Mouse (Mus musculus) left cerebral cortex, postnatal 14 days (tissue): ENCODE results near the gene Trp53inp2. TPM values are rescaled to one million over a fixed set of nuclear protein-coding genes. Genes with fewer than 3 reads are reported as not detected.
A peak's percentile ranks its signal among the peaks of the same experiment; 100 is the strongest.

Experiments
- DNase-seq, 2 experiments: peaks; one replicate each; pipeline ENCODE4 v3.0.0; 2021 to 2022; ENCODE audit warnings: low spot score in 2 of 2, mixed read lengths in 1 of 2
- intact Hi-C: fragments of 180-260 bp; cut with DNase I; formaldehyde crosslinking; loops from one replicate; pipeline ENCODE4 v1.15.1; 2025
- long read RNA-seq, 2 experiments: library from polyadenylated mRNA; stranded (forward); transcript quantifications; one replicate each; pipeline ENCODE4 v2.0.0; 2021
- total RNA-seq, 2 experiments: library from RNA; stranded (reverse); gene quantifications; 2 replicates each; pipeline ENCODE4 v1.2.3; 2021

The Trp53inp2 gene
- 100 to 1,000 TPM; 220 to 224 TPM for total RNA-seq
- long read RNA-seq, experiment 1, transcript Trp53inp2-201 (4 exons, 3,979 nt), result major isoform, 31 of 101 reads
- long read RNA-seq, experiment 1, partial matches to known transcripts, result 1 of 101 reads
- long read RNA-seq, experiment 1, other reads (novel, unspliced or antisense), result 68 of 101 reads
- long read RNA-seq, experiment 2, transcript Trp53inp2-201 (4 exons, 3,979 nt), result major isoform, 31 of 100 reads
- long read RNA-seq, experiment 2, partial matches to known transcripts, result 3 of 100 reads
- long read RNA-seq, experiment 2, other reads (novel, unspliced or antisense), result 63 of 100 reads

DNA sequence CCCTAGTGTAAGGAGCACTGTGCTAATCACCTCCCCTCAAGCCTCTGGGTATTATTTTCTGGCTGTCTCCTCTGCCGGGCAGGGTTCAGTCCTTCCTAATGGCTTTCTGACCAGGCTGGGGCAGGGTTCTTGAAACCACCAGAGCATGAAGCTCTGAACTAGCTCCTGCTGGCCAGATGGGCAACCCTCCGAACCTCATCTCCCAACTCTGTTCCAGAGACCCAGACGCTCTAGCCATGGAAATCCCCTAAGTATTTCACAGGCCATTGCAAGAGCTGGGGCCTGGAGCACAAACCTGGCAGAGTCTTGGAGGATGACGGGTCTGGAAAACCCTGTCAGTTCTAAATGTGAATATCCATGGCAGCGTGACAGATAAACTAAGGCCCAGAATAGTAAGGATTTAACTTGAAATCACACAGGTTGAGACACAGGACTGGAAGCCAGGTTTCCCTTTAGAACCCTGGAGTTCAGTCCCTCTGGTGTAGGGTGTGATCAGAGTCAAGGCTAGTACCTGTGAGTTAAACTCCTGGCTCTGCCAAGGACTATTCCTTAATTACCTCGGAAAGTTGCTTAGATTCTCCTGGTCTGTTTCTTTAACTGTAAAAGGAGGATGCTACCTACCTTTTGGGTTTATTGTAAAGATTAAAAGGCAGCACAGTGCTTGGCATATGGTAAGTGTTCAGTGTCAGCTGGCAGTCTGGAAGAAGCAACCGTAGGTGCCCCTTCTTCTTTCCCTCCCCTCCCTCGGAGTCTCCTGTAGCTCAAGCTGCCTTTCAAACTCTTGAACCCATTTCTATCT, at the start of gene Trp53inp2:
Gene Trp53inp2 (plus strand): TSS at position 799 of the 799 bp plus-strand sequence.
- DNase-seq, result no peak
- intact Hi-C loops, result loop anchor here (10.0 kb wide), 2 partner anchors 106 to 146 kb away; partner anchors contain the start of genes Dynlrb1 and Map1lc3a

DNA sequence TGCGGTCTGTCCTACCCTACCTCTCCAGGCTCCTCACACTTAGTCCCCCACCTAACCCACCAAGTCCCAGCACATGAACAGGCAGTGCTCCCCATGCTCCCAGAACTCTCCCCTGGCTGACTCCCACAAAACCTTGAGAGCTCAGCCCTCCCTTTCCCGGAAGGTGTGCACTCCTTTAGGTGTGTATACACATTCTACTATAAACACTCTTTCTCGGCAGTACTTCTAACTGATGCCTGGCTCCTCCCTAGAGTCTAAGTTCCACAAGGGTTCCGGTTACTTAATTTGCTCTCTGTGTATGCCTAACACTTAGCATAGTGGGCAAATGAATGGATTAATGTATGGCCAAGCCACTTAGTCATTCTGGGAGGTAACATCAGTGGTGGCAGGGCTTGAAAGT, 49.5 kb upstream of the Trp53inp2 start:
- intact Hi-C loops, result no loop called here
- DNase-seq, result no peak

DNA sequence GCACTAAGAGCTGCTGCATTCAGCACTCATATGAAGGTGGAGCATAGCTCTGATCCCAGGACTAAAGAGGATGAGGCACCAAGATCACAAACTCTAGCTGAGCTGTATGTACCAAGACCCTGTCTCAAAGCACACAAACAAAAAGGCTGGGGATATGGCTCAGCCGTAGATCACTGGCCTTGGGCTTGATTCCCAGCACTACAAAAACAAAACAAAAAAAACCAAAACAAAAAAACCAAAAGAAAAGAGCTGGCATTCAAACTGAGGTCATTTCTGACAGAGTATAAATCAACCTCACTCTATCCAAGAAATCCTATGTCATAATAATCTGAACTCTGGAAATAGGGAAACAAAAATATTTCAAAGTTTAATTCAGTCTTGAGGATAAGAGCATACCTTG, 47.4 kb upstream of the Trp53inp2 start:
- no peak for DNase-seq
- intact Hi-C loops, result no loop called here

DNA sequence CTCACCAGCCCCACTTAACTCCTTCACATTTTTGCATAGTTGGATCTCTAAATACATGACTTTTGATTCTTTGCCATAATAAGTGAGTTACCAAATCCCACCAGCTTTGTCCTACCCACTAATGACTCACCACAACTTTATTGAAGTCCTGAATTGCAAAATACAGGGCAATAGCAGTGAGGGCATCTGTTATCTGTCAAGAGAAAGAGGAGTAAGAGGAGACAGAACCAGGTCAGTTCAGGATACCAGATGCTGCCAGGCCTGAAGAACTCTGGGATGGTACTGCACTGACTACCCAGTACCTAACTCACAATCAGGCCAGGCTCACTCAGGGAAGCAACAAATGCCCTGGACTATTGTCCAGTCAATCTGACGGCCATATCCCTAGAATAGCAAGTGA, 45.6 kb upstream of the Trp53inp2 start:
- DNase-seq, result no peak

DNA sequence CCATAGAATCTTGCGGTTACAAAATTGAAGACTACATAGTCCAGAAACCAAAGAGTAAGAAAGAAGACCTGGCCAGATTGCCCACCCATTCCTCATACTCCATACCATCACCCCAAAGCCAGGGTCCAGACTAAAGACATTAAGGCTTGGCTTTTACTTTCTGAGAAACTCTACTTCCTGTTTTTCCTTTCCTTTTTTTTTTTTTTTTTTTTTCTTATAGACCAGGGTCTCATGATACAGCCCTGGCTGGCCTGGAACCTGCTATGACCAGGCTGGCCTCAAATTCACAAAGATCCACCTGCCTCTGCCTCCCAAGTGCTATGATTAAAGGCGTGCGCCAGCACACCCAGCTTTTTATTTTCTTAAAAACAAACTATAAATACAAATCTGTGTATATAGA, 44.6 kb upstream of the Trp53inp2 start:
- DNase-seq, result no peak
- intact Hi-C loops, result no loop called here

More for the DNA sequence above, 45.6 kb upstream of the Trp53inp2 start:
- intact Hi-C loops, result no loop called here

DNA sequence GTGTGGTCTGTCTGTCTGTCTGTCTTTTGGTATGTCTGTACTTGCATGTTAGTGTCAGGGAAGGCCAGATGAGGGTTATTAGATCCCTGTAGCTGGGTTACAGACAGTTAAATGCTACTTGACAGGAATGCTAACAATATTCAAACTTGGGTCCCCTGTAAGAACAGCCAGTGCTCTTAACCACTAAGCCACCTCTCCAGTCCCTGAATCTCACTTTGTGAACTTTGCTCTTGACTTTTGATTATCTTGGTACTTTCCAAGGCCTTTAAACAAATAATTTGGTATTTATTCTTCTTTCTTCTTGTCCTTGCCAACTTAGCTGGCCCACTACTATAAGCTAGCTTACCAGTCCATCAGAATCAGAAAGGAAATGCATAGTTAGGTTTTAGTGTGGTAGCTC, 40.7 kb upstream of the Trp53inp2 start:
- intact Hi-C loops, result no loop called here
- no peak for DNase-seq

DNA sequence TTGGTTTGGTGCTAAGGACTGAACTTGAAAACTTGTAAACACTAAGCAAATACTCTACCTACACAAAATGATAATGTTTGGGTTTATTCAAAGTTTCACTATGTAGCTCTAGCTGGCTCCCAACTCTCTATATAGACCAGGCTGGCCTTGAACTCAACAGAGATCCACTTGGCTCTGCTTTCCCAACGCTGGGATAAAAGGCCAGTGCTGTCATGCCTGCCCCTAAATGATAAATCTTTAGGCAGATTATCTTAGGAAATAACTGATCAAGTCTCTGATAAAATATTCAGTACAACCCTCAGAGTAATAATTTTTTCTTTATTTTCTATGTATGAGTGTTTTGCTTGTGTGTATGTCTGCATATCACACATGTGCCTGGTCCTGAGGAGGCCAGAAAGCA, 34.2 kb upstream of the Trp53inp2 start:
- DNase-seq, result no peak
- intact Hi-C loops, result no loop called here

DNA sequence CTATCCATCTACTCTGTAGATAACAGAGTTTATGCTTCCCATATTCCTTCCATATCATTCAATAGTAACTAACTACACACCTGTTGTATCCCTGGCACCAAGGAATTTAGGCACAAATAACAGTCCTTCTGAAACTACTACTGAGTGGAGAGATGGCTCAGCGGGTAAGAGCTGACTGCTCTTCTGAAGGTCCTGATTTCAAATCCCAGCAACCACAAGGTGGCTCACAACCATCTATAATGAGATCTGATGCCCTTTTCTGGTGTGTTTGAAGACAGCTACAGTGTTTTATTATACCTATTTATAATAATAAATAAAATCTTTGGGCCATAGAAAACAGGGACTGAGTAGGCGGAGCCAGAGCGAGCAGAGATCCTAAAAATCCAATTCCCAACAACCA, 26.5 kb upstream of the Trp53inp2 start:
- intact Hi-C loops, result no loop called here
- DNase-seq, result no peak

DNA sequence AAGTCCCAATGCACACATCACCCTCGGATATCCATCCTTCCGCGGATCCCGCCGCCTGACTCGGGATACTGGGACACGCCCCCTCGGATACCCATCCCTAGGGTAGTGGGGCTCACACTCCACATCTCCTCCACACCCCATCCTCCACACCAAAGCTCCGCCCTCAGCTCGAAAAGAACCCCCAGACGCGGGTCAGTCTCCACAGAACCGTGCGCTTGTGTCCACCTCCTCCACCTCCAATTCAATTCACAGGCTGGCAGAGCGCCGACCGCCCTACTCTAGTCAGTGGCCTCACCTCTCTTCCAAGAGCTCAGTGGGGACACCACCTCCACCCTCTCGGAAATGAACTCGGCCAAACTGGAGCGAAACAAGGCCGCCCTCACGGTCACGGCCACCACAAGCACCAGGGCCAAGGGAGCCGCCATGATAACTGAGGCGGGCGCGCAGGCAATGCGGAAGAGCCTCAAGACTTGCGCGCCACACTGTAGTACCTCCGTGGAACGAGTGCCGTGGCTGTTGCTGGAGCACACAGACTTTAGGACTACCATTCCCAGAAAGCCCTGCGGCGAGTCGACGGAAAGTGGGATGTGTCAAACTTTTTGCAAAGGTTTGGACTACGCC, 23.8 kb upstream of the Trp53inp2 start, which contains the start of gene Pigu:
Gene Pigu (minus strand): TSS at position 460 of the 621 bp plus-strand sequence.
- DNase-seq, result peak; percentile 95
- intact Hi-C loops, result no loop called here

DNA sequence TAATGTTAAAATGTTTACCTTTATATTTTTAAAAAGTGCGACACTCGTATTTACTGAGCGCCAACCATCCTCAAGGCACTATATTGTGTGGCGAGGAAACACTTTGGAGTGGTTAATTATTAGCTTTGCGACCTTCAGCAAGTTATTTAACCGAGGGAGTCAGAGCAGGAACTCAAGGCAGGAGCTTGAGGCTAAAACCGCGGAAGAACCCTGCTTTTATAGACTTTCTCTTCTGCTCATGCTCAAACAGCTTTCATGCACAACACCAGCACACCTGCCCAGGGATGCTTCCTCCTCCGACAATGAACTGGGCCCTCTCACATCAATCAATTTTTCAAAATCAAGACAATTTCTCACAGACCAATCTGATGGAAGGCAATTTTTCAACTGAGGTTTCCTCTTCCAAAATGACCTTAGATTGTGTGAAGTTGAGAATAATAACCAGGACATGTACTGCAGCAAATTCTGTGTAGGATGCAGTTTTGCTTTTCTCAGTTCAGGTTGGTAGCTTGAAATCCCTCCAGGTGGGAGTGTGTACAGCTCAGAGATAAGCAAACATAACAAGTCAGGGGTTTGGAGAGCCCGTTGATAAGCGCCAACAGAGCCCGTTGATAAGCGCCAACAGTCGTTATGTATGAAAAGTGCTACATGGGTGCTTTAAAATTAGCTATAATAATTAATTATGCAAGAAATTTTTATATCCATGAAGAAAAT, 23.0 kb upstream of the Trp53inp2 start:
- DNase-seq, result peak in 1 of 2 experiments; percentile 16
- intact Hi-C loops, result no loop called here

DNA sequence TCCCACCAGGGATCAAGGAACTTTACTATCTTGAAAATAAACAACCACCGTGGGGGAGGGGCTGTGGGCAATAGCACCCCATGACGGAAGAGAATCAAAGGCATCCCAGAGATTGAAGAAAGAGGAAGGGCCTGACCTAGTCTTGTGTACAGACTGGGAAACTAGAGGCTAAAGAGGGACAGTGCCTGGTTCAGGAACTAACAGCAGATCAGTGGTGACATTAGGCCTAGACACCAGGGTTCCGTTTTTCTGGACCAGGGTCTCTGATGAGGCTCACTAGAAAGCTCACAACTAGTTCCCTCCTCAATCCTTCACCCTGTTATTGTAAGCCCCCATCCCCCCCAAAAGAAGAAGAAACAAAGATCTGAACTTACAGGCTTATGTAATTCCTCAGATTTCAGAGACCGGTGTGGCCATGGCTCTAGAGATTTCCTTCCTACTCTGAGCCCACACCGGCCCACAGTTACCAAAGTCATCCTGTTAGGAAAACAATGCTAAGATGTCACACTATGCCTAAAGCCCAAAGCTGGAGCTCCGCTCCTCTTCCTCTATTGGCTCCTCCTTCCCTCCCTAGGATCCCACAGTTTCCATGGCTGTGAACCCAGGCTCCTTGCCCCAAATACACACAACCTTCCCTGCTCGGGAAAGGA, 13.1 kb upstream of the Trp53inp2 start:
- intact Hi-C loops, result no loop called here
- no peak for DNase-seq

DNA sequence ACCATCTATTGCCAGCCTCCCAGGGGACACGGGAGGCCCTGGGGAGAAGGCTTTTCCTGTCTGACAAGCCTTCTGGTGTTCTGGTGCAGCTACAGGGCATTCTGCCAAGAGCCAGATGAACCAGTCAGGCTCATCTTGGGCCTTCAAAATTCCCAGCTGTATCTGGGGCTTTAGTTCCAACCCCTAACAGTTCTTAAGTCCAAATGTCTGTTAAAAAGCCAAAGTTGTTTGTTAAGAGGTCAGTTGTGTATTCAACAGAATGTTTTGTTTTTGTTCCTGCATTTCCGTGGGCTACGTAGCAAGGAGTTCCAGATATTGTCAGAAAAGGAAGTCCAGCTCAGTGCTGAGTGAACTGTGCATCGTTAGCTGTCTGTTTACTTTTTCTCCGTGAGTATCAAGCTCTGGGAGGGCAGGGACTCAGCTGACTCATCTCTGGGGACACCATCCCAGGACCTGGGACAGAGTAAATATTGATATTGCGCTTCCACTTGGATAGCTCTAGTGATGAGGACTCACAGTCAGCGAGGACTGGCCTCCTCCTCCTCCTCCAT, 11.5 kb upstream of the Trp53inp2 start:
- DNase-seq, result no peak
- intact Hi-C loops, result no loop called here

DNA sequence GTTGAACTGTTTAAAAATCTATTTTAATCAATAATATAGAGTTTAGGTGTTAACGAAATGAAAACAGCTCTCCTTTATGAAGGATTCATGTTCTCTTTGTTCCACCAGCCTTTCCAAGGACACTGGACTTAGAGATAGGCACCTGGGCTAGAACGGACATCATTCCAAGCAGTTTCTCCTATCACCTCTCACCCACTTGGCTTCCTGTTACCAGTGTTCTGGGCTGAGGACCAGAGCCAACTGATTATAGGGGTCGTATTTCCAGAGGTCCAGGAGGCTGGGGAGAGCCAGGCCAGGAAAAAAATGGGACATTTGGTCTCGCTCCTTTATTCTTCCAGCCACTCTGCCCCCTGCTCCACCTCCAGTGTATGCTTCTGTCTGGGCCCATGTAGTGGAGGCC, 8.4 kb upstream of the Trp53inp2 start:
- DNase-seq, result no peak
- intact Hi-C loops, result no loop called here

DNA sequence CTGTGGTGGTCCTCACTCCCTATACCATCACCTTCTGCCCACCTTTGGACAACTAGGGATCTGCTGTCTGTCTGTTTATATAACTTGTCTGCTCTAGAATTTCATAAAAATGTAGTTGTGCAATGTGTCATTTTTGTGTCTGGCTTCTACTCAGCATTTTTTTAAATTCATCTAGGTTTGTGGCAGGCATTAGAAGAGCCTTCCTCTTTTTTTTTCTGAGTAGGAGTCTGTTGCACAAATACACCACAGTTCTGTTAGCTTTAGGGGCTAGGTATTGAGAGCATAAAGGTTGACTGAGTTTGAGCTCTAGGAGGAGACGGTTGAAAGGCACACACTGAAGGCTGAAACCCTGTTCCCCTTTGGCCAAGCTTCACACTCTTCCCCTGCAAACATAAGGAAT, 7.6 kb upstream of the Trp53inp2 start:
- no peak for DNase-seq
- intact Hi-C loops, result no loop called here

DNA sequence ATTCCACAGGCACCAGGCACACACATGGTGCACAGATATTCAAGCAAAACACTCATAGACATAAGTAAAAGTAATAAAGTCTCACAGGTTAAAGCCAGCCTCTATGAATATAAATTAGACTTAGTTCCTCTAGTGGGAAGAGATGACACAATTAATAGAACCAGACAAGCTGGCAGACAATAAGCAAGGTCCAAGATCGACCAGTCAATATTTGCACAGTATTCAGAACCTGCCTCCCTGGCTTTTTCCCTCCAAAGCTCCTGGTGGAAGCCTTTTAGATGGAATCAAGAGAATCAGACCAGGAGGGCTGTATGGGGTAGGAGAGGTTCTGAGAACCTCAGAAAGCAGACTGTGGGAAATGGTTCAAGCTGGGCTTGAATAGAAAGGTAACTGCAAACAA, 7.0 kb upstream of the Trp53inp2 start:
- intact Hi-C loops, result no loop called here
- DNase-seq, result no peak

DNA sequence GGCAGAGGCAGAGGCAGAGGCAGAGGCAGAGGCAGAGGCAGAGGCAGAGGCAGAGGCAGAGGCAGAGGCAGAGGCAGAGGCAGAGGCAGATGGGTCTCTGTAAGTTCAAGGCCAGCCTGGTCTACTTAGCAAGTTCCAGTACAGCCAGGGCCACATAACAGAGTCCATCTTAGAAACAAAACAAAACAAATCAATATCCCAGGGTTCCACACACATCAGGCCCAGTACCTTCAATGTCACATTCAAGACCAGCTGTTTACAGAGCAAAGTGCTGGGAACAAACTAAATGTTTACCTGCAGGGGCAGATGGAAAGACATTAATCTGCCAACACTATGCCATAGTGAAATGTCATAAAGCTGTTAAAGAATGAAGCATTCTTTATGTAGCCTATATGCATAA, 6.3 kb upstream of the Trp53inp2 start:
- intact Hi-C loops, result no loop called here
- no peak for DNase-seq

DNA sequence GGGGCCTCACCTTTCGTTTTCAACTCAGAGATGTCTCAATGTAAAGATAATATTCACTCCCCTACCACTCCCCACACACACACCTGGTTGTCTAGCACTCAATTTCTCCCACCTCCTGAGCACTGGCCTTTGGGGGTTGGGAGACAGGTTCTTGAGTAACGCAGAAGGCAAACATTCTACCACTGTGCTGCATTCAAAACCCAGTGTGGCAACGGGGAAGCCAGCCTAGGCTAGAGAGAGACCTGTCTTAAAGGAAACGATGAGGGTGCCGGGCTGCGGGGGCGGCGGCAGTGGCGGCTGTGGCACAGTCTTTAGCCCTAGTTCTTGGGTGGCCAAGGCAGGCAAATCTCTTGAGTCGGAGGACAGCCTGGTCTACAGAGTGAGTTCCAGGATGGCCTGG, 4.7 kb upstream of the Trp53inp2 start:
- intact Hi-C loops, result no loop called here
- DNase-seq, result no peak

DNA sequence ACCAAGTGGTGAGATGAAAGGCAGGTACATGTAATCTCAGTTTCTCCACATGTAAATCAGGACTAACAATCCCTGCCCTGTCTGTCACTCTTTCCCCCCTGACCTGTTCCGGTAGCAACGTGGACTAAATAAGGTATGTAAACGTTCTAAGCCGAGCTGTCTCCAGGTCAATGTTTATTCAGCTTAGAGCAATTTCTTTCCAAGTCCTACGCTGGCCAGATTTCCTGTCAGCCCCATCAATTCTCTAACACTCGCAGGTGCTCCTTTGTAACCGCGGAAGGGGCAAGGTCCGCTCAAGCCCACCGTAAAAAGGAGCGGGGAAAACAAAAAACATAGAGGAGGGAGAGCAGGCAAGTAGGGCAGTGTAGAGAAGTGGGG, 190 bp downstream of the Trp53inp2 start:
- intact Hi-C loops, result loop anchor here (10.0 kb wide), 2 partner anchors 106 to 146 kb away; partner anchors contain the start of genes Dynlrb1 and Map1lc3a
- DNase-seq, result no peak
